Mouse (Mus musculus) CH12.LX (cell line): ENCODE results near the gene Opa1. TPM values are rescaled to one million over a fixed set of nuclear protein-coding genes. Genes with fewer than 3 reads are reported as not detected.

Experiments
- DNase-seq: peaks from one replicate; pipeline ENCODE4 v3.0.0-alpha.2; 2013; ENCODE audit errors: extremely low read depth
- H3K27ac ChIP-seq: 2 replicates; pipeline ENCODE4 v1.5.1; 2012; ENCODE audit warnings: low read depth, mild to moderate bottlenecking, control low read depth, moderate library complexity; ENCODE audit not compliant: insufficient read depth
- H3K27me3 ChIP-seq: replicated peaks from 2 replicates; pipeline ENCODE3; 2012; ENCODE audit warnings: inconsistent platforms
- H3K36me3 ChIP-seq, 2 experiments: replicated peaks in 1 of 2; 2 replicates each; pipeline versions ENCODE3 to v1.6.1; 2012; ENCODE audit warnings: inconsistent platforms in 1 of 2, low read length in 1 of 2, mild to moderate bottlenecking in 1 of 2, mixed read lengths in 1 of 2, moderate library complexity in 1 of 2; ENCODE audit not compliant: control insufficient read depth in 1 of 2, insufficient read depth in 1 of 2
- H3K4me1 ChIP-seq, 2 experiments: 2 replicates each; pipeline ENCODE4 v1.6.1; 2012; ENCODE audit warnings: inconsistent platforms in 1 of 2, moderate library complexity in 1 of 2; ENCODE audit not compliant: insufficient read depth in 2 of 2, control insufficient read depth in 1 of 2
- H3K4me2 ChIP-seq: 2 replicates; pipeline ENCODE4 v1.6.1; 2012; ENCODE audit warnings: low read depth, mild to moderate bottlenecking, control low read depth; ENCODE audit not compliant: poor library complexity, insufficient read depth, severe bottlenecking
- H3K4me3 ChIP-seq, 3 experiments: fragments of 150-350 bp in 1 of 3; sonication (generic) in 1 of 3; replicated peaks in 1 of 3; 2 replicates each; pipeline versions ENCODE3 to v1.5.1; 2011 to 2012; ENCODE audit warnings: low read depth in 2 of 3, low read length in 2 of 3, mild to moderate bottlenecking in 2 of 3, moderate library complexity in 2 of 3, control low read depth in 1 of 3, improper control_type of control experiment in 1 of 3, inconsistent platforms in 1 of 3, mixed read lengths in 1 of 3; ENCODE audit not compliant: poor library complexity in 1 of 3
- H3K79me2 ChIP-seq: replicated peaks from 2 replicates; pipeline ENCODE4 v1.6.1; 2012; ENCODE audit warnings: mild to moderate bottlenecking, moderate library complexity; ENCODE audit not compliant: control insufficient read depth, poor library complexity, insufficient read depth, severe bottlenecking; ENCODE audit errors: extremely low read depth
- H3K9ac ChIP-seq: 2 replicates; pipeline ENCODE4 v1.6.1; 2012; ENCODE audit warnings: low read depth, mild to moderate bottlenecking, control low read depth, moderate library complexity; ENCODE audit not compliant: insufficient read depth
- H3K9me3 ChIP-seq: replicated peaks from 2 replicates; pipeline ENCODE3; 2012; ENCODE audit warnings: low read length, inconsistent platforms, mixed read lengths
- ELF1 ChIP-seq: IDR thresholded peaks from 2 replicates; pipeline ENCODE4 v1.6.1; 2014; ENCODE audit warnings: low read depth, mild to moderate bottlenecking, inconsistent platforms, low read length, improper control_type of control experiment
- EP300 ChIP-seq: IDR thresholded peaks from 2 replicates; pipeline ENCODE4 v1.6.1; 2011; ENCODE audit warnings: low read length, improper control_type of control experiment
- ETS1 ChIP-seq: conservative IDR thresholded peaks from 2 replicates; pipeline ENCODE4 v1.6.1; 2012; ENCODE audit warnings: low read depth, mild to moderate bottlenecking, inconsistent platforms, low read length, improper control_type of control experiment, moderate library complexity
- PAX5 ChIP-seq: IDR thresholded peaks from 2 replicates; pipeline ENCODE4 v1.6.1; 2012; ENCODE audit warnings: low read length, inconsistent platforms, mixed read lengths
- POLR2A ChIP-seq: IDR thresholded peaks from 2 replicates; pipeline ENCODE4 v1.6.1; 2011; ENCODE audit warnings: low read depth, mild to moderate bottlenecking, improper control_type of control experiment, low read length
- POLR2AphosphoS2 ChIP-seq: IDR thresholded peaks from 2 replicates; pipeline ENCODE4 v1.6.1; 2011; ENCODE audit warnings: low read depth, low read length, improper control_type of control experiment
- RAD21 ChIP-seq: IDR thresholded peaks from 2 replicates; pipeline ENCODE4 v1.6.1; 2011; ENCODE audit warnings: low read depth, mild to moderate bottlenecking, low read length, improper control_type of control experiment, moderate library complexity
- RCOR1 ChIP-seq: conservative IDR thresholded peaks from 2 replicates; pipeline ENCODE4 v1.6.1; 2012; ENCODE audit warnings: low read depth, mild to moderate bottlenecking, inconsistent platforms, low read length, improper control_type of control experiment
- SIN3A ChIP-seq: IDR thresholded peaks from 2 replicates; pipeline ENCODE4 v1.6.1; 2012; ENCODE audit warnings: low read length, improper control_type of control experiment, inconsistent platforms
- SMC3 ChIP-seq: IDR thresholded peaks from 2 replicates; pipeline ENCODE4 v1.6.1; 2011; ENCODE audit warnings: low read depth, low read length, improper control_type of control experiment
- TCF12 ChIP-seq: IDR thresholded peaks from 2 replicates; pipeline ENCODE4 v1.6.1; 2014; ENCODE audit warnings: low read depth, mild to moderate bottlenecking, inconsistent platforms, low read length, improper control_type of control experiment
- UBTF ChIP-seq: IDR thresholded peaks from 2 replicates; pipeline ENCODE4 v1.6.1; 2012; ENCODE audit warnings: low read depth, mild to moderate bottlenecking, inconsistent platforms, low read length, improper control_type of control experiment, moderate library complexity
- USF1 ChIP-seq: IDR thresholded peaks from 2 replicates; pipeline ENCODE4 v1.6.1; 2014; ENCODE audit warnings: low read depth, mild to moderate bottlenecking, inconsistent platforms, low read length, improper control_type of control experiment
- ZC3H11A ChIP-seq: IDR thresholded peaks from 2 replicates; pipeline ENCODE4 v1.6.1; 2012; ENCODE audit warnings: low read depth, mild to moderate bottlenecking, inconsistent platforms, low read length, improper control_type of control experiment
- ZKSCAN1 ChIP-seq: IDR thresholded peaks from 2 replicates; pipeline ENCODE4 v1.6.1; 2012; ENCODE audit warnings: low read depth, inconsistent platforms, low read length, improper control_type of control experiment, borderline replicate concordance
- ZMIZ1 ChIP-seq: IDR thresholded peaks from 2 replicates; pipeline ENCODE4 v1.6.1; 2012; ENCODE audit warnings: low read depth, mild to moderate bottlenecking, inconsistent platforms, low read length, improper control_type of control experiment
- ZNF384 ChIP-seq: IDR thresholded peaks from 2 replicates; pipeline ENCODE4 v1.6.1; 2012; ENCODE audit warnings: low read depth, low read length, improper control_type of control experiment, inconsistent platforms
- dilution Hi-C: fragments of 300-500 bp; cut with MboI; formaldehyde crosslinking; loops from 2 replicates; pipeline ENCODE4 v1.14.3; 2020; ENCODE audit warnings: low sequenced_read_pairs; ENCODE audit not compliant: extremely low pct_unique_long_range_greater_than_20kb, extremely low pct_ligation_motif_present
- in situ Hi-C: fragments of 300-500 bp; cut with MboI; formaldehyde crosslinking; loops from 3 replicates; pipeline ENCODE4 v1.14.3; 2019; ENCODE audit warnings: low sequenced_read_pairs, low pct_ligation_motif_present, low pct_unique_long_range_greater_than_20kb, mixed read lengths
- polyA plus RNA-seq: library from polyadenylated mRNA; unstranded; fragments of >175 nt; gene quantifications from 2 replicates; pipeline ENCODE4 v1.2.1, GENCODE M21; 2012; ENCODE audit warnings: low read depth; ENCODE audit not compliant: insufficient read length
- total RNA-seq, 2 experiments: library from RNA; depleted of rRNA; stranded (reverse); fragments of 300-350 nt in 1 of 2; fragments of >200 nt in 1 of 2; gene quantifications; 2 replicates each; pipeline ENCODE4 v1.2.3; 2012 to 2014

Gene Opa1
- total and polyA plus RNA-seq, 3 experiments = 42.0 to 57.3 (median 49.9) TPM

GRCm38 (mm10) chr16:29536411-29537204 lies 42.5 kb upstream of the Opa1 start:
- H3K4me3 ChIP-seq = no peak overlapping the region
- H3K36me3 ChIP-seq = no peaks in the 10 kb centered on the region
- dilution Hi-C loops (no loop called here), in situ Hi-C loops (no loop called here)
- DNase-seq = no peak
- peaks cover 0 to 3% of the 10 kb centered on the region in 2 experiments; a peak in 1 of 4 replicates for H3K4me1 ChIP-seq
- peaks cover 2% of the 10 kb centered on the region for H3K27me3 ChIP-seq
- H3K79me2 ChIP-seq = no peaks in the 10 kb centered on the region
- no peak overlapping the region for H3K27ac ChIP-seq
- no peaks in the 10 kb centered on the region for H3K9me3 ChIP-seq
- no peak overlapping the region for H3K4me2 ChIP-seq
- no peak overlapping the region for H3K9ac ChIP-seq
- TF ChIP-seq ELF1 = no peak
- TF ChIP-seq POLR2AphosphoS2 = no peak
- TF ChIP-seq USF1 = no peak
- TF ChIP-seq SIN3A = no peak
- TF ChIP-seq EP300 = no peak
- TF ChIP-seq RAD21 = no peak

- no peaks in the 10 kb centered on the region for H3K79me2 ChIP-seq
- no peaks in the 10 kb centered on the region for H3K27me3 ChIP-seq
- in situ Hi-C loops (no loop called here), dilution Hi-C loops (no loop called here)
- TF ChIP-seq SMC3 = no peak
- no peak for TF ChIP-seq UBTF
- no peak for TF ChIP-seq ZC3H11A
- no peak for TF ChIP-seq TCF12
- no peak for TF ChIP-seq POLR2A
- no peak for TF ChIP-seq ZNF384
- no peak for TF ChIP-seq ZMIZ1
- no peak for TF ChIP-seq ZKSCAN1
- TF ChIP-seq PAX5 = no peak
- no peak for TF ChIP-seq RCOR1
- no peak for TF ChIP-seq SIN3A
- no peak for TF ChIP-seq ETS1
- H3K9ac ChIP-seq = no peak overlapping the region
- H3K4me3 ChIP-seq = no peak overlapping the region
- no peaks in the 10 kb centered on the region for H3K9me3 ChIP-seq
- H3K4me2 ChIP-seq = no peak overlapping the region
- peaks cover 0 to 3% of the 10 kb centered on the region in 2 experiments; a peak in 1 of 4 replicates for H3K4me1 ChIP-seq
- no peaks in the 10 kb centered on the region for H3K36me3 ChIP-seq
- no peak overlapping the region for H3K27ac ChIP-seq
- DNase-seq = no peak
Observed at GRCm38 (mm10) chr16:29539906-29540305, 39.2 kb upstream of the Opa1 start.
